Mouse (Mus musculus): ENCODE results near the gene Hoxd3.

Gene Hoxd3

DNA sequence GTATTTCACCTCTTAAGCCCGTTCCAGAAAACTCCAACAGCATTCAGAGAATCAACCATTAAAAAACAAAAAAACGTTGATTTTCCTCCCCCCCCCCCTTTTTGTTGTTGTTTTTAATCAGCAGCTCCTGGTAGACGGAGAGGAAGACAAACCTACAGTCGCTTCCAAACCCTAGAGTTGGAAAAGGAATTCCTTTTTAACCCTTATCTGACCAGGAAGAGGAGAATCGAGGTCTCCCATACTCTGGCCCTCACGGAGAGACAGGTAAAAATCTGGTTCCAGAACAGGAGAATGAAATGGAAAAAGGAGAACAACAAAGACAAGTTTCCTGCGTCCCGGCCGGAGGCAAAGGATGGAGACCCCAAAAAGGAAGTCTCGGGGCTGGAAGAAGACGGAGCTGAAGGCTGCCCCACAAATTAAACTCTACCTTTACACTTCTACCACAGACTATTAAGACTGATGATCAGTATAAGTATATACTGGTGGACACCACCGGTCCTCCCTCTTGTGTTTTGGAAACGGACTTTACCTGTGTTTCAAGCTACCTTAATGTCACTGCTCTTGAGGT is 5.2 kb upstream of the Hoxd3 start:
- DNase-seq (ENCODE audit: low spot score): no peak

DNA sequence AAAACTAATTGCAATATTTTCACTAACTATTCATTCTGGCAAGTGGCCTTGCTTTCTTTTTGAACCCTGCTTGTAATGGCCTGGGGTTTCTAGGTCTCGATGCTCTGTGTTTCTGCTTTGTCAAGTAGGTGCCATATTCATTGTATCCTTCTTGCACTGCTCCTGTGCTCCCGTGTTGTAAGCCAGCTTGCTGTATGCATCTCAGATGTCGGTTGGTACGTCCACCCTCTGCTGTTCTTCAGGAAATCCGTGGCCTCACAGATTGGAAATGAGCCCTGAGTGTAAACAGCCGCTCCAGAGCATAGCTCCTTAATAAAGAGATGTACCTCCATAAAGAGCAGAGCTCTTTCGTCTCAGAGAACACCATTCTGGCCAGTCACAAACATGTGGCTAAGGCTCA is 4.1 kb upstream of the Hoxd3 start:
- DNase-seq (ENCODE audit: low spot score): no peak

- no peak for DNase-seq (ENCODE audit: low spot score)
Measured at GRCm38 (mm10) chr2:74708676-74709075, 3.1 kb upstream of the Hoxd3 start.

- DNase-seq (ENCODE audit: low spot score): no peak
Measured at GRCm38 (mm10) chr2:74709465-74710419, 2.0 kb upstream of the Hoxd3 start.

DNA sequence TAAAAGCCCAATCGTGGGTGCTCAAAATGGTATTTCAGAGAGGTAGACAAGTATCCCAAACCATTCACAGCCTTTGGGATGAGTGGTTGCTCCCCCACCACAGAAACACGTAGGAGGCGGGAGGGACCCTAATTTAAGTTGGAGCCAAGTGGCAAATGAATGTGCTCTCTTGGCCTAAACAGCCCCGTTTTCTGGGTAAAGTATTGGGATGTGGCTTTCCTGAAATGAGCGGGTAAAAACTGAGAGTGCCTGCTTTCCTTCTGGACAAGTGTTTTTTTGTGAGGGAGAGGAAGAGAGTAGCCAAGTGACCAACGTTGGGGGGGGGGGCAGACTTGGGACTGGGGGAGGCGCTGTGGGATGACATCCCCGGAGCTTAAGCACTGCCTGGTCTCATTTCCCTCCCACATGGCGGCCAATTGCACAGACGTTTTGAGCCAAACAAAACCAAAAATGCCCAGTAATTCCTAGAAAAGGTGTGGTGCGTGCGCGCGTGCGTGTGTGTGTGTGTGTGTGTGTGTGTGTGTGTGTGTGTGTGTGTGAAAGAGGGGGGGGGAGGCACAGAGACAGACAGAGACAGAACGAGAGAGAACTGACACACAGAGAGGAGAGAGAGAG is 691 bp upstream of the Hoxd3 start:
- DNase-seq (ENCODE audit: low spot score): no peak

GRCm38 (mm10) chr2:74713239-74714150 is 1.8 kb downstream of the Hoxd3 start:
- DNase-seq (ENCODE audit: low spot score): no peak

GRCm38 (mm10) chr2:74714156-74714789 is 2.5 kb downstream of the Hoxd3 start:
- no peak for DNase-seq (ENCODE audit: low spot score)

DNA sequence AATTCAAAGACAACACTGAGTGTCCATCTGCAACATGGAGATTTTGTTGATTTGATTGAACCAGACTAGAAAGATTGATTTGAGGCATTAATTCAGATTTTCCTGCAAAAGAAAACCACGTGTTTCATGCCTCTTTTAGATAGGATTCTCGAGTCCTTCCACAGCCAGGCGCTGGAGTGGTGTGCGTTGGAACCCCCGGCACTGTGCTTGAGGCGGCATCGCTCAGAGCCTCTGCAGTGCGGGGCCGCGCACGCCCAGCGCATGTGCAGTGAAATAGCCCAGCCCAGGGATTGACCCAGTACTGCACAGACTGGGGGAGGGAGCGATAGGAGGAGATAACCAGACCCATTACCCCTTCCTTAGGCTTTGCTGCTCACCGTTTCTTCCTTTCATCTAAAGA is 3.2 kb downstream of the Hoxd3 start:
- DNase-seq (ENCODE audit: low spot score): no peak

- peak; percentile 73 for DNase-seq (ENCODE audit: low spot score)
Measured at GRCm38 (mm10) chr2:74715504-74716241, 3.9 kb downstream of the Hoxd3 start.

- DNase-seq (ENCODE audit: low spot score): no peak
Measured at GRCm38 (mm10) chr2:74720384-74720783, 8.7 kb downstream of the Hoxd3 start.

GRCm38 (mm10) chr2:74720955-74721491 is 9.3 kb downstream of the Hoxd3 start:
- DNase-seq (ENCODE audit: low spot score): no peak

- DNase-seq (ENCODE audit: low spot score): no peak
Measured at GRCm38 (mm10) chr2:74721882-74722281, 10.2 kb downstream of the Hoxd3 start.

GRCm38 (mm10) chr2:74722949-74723348 is 11.2 kb downstream of the Hoxd3 start:
- DNase-seq (ENCODE audit: low spot score): no peak

DNA sequence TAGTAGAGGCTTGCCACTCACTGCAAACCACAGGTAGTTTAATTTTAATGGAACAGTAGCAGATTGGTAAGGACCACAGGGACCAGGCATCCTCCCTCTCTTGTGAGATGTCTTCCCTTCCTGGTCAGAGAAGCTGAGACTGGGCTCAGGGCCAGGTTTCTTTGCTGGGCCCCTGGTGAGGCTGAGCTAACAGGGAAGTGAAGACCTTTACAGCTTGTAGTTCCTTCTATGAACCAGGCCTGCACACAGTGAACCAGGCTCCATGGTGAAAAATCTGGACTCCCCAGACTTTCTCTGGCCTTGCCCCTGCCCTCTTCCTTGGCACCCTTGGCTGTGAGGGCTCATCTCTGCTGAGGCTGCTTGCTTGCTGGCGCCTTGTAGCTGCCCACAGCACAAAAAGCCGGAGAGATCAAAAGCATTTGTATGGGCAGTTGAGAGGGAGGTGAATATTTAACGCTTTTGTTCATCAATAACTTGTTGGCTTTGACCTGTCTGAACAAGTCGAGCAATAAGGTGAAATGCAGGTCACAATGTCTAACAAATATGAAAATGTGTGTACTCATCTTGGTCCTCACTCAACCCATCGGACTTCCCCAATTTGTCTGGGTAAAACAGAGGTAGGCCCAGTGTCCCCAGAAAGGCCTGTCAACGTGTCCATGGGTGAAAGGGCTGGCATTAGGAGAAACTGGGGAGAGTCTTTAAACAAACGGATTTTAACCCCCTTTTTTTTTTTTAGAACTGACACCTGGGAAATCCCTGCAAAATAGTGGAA is 12.7 kb downstream of the Hoxd3 start:
- DNase-seq (ENCODE audit: low spot score): no peak

GRCm38 (mm10) chr2:74725171-74725570 is 13.4 kb downstream of the Hoxd3 start:
- DNase-seq (ENCODE audit: low spot score): no peak

DNA sequence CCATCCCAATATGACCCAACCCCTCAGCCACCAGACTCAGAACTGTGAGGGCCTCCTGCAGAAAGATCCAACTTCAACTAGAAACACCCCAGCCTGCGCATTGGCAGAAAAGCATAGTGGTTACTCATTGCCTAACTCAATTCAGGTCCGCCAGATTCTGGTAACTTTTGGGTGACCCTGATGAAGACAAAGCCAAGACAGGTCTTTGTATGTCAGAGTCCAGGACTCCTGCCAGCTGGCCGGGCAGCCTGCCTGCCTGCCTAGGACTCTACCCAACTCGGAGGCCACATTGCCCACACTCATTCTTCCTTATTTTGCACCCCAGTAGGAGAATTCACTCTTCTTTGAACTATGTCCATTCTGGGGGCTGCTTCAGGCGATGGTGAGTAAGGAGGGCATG is 14.8 kb downstream of the Hoxd3 start, which contains the start of gene Gm28230:
Gene Gm28230 (plus strand): TSS at position 178 of the 400 bp plus-strand sequence.
- no peak for DNase-seq (ENCODE audit: low spot score)

- no peak for DNase-seq (ENCODE audit: low spot score)
Measured at GRCm38 (mm10) chr2:74726973-74727639, 15.4 kb downstream of the Hoxd3 start.

GRCm38 (mm10) chr2:74727640-74728302 is 16.0 kb downstream of the Hoxd3 start:
- no peak for DNase-seq (ENCODE audit: low spot score)

DNA sequence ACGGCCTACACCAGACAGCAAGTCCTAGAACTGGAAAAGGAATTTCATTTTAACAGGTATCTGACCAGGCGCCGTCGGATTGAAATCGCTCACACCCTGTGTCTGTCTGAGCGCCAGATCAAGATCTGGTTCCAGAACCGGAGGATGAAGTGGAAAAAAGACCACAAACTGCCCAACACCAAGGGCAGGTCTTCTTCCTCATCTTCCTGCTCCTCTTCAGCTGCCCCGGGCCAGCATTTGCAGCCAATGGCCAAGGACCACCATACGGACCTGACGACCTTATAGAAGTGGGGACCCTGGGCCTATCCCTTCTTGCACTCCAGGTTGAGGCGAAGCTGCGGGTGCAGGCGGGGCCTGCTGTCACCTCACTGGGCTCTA is 16.6 kb downstream of the Hoxd3 start:
- DNase-seq (ENCODE audit: low spot score): no peak
